ENCODE assay signal across 8 mouse cellular contexts in genomic region chr12:98674627-98675143, GRCm38 (mm10). TPM values are rescaled to one million over a fixed set of nuclear protein-coding genes. Genes with fewer than 3 reads are reported as not detected.
DNase-seq lines count a peak whose midpoint lies in the region.

No protein-coding gene starts in this region.

- peaks cover 5% of the 10 kb centered on the region for H3K9me3 ChIP-seq in megakaryocyte, embryonic 14.5 days

- H3K4me3 ChIP-seq in megakaryocyte, embryonic 14.5 days (replicated peaks): peak overlapping the region; percentile 93

- peaks cover 22% of the 10 kb centered on the region for H3K4me1 ChIP-seq in megakaryocyte, embryonic 14.5 days

- H3K36me3 ChIP-seq in megakaryocyte, embryonic 14.5 days (replicated peaks; ENCODE audit: low read length): peaks cover 18% of the 10 kb centered on the region

- intact Hi-C loops in gastrocnemius, postnatal 14 days (cut with DNase I; ENCODE audit: low total_unique reads): loop anchor here (5.0 kb wide), 1 partner anchor 213 kb away; no protein-coding TSS in a partner anchor

- H3K27me3 ChIP-seq in megakaryocyte, embryonic 14.5 days (replicated peaks): no peaks in the 10 kb centered on the region

- DNase-seq in adipocyte (ENCODE audit: low spot score): peak; percentile 69
- peak; percentile 87 for DNase-seq in embryo, embryonic 10 days (ENCODE audit: low spot score)
- DNase-seq in gastrocnemius, postnatal 14 days: peak; percentile 73
- DNase-seq in induced T-regulatory cell, adult 2 months (ENCODE audit: low read depth): peak; percentile 76
- DNase-seq in left cerebral cortex, adult 9 months (ENCODE audit: low spot score in 2 of 2): peak; percentile 32 to 63
- peak; percentile 74 to 78 for DNase-seq in right cerebral cortex, adult 2 months (ENCODE audit: low spot score in 2 of 2)
- peak; percentile 83 for DNase-seq in urinary bladder, postnatal 14 days (ENCODE audit: low spot score)

RNA-seq across cellular contexts. Expression of gene Spata7, which starts 46.7 kb away (rescaled TPM):
- 1 to 10 TPM; 3.4 to 3.8 TPM for total RNA-seq in gastrocnemius, postnatal 14 days (2021)
- 1.2 and 2.0 TPM in 2 replicates for polyA plus RNA-seq in megakaryocyte, embryonic 14.5 days (2012; ENCODE audit: insufficient read depth, low replicate concordance)

Comparison
In these comparisons a context has a peak if more than half of its experiments do, and no peak if none do; other contexts are left out.
1. Peak in every context shown above with its lines: DNase-seq and H3K4me3 ChIP-seq.